Mouse (Mus musculus): ENCODE measurements around the gene Coro1c. TPM values are rescaled to one million over a fixed set of nuclear protein-coding genes. Genes with fewer than 3 reads are reported as not detected.

The Coro1c gene
- polyA plus RNA-seq, 1 experiment, result 132 TPM

GRCm38 (mm10) chr5:113840443-113840842, 68.1 kb downstream of the Coro1c start:
- no peaks in the 10 kb centered on the region for H3K27me3 ChIP-seq (replicated peaks)
- H3K9me3 ChIP-seq, result no peaks in the 10 kb centered on the region
- peaks cover 67% of the 10 kb centered on the region for H3K4me1 ChIP-seq
- TF ChIP-seq FLI1 (IDR thresholded peaks at IDR 0.05; ENCODE audit: low read length), result no peak
- no peak for TF ChIP-seq GATA1 (IDR thresholded peaks at IDR 0.05; ENCODE audit: borderline replicate concordance, low read length)
- H3K36me3 ChIP-seq (replicated peaks; ENCODE audit: low read length), result peaks cover 63% of the 10 kb centered on the region
- no peak overlapping the region for H3K4me3 ChIP-seq (replicated peaks)

- Histone ChIP-seq H3K27me3 (replicated peaks) (peaks cover 3% of the 10 kb centered on the region), H3K36me3 (replicated peaks; ENCODE audit: low read length) (peaks cover 29% of the 10 kb centered on the region), H3K9me3 (no peaks in the 10 kb centered on the region), H3K4me1 (peaks cover 58% of the 10 kb centered on the region), H3K4me3 (replicated peaks) (no peak overlapping the region)
- TF ChIP-seq FLI1 (IDR thresholded peaks at IDR 0.05; ENCODE audit: low read length) (no peak), GATA1 (IDR thresholded peaks at IDR 0.05; ENCODE audit: borderline replicate concordance, low read length) (no peak)
Observed at GRCm38 (mm10) chr5:113836961-113837360, 71.6 kb downstream of the Coro1c start.

- H3K27me3 ChIP-seq (replicated peaks), result peaks cover 7% of the 10 kb centered on the region
- no peak overlapping the region for H3K4me3 ChIP-seq (replicated peaks)
- peaks cover 58% of the 10 kb centered on the region for H3K4me1 ChIP-seq
- TF ChIP-seq GATA1 (IDR thresholded peaks at IDR 0.05; ENCODE audit: borderline replicate concordance, low read length) (no peak), FLI1 (IDR thresholded peaks at IDR 0.05; ENCODE audit: low read length) (no peak)
- no peaks in the 10 kb centered on the region for H3K9me3 ChIP-seq
- peaks cover 3% of the 10 kb centered on the region for H3K36me3 ChIP-seq (replicated peaks; ENCODE audit: low read length)
Observed at GRCm38 (mm10) chr5:113833316-113833947, 75.1 kb downstream of the Coro1c start.

GRCm38 (mm10) chr5:113832490-113832901, 76.1 kb downstream of the Coro1c start, which contains the start of gene Selplg:
Gene Selplg, minus strand, starts transcription at chr5:113832644.
- Histone ChIP-seq H3K36me3 (replicated peaks; ENCODE audit: low read length) (no peaks in the 10 kb centered on the region), H3K9me3 (no peaks in the 10 kb centered on the region), H3K4me3 (replicated peaks) (no peak within 1 kb of the TSS), H3K27me3 (replicated peaks) (peaks cover 9% of the 10 kb centered on the region), H3K4me1 (peaks cover 62% of the 10 kb centered on the region)
- no peak for TF ChIP-seq GATA1 (IDR thresholded peaks at IDR 0.05; ENCODE audit: borderline replicate concordance, low read length)
- TF ChIP-seq FLI1 (IDR thresholded peaks at IDR 0.05; ENCODE audit: low read length), result no peak

- no peaks in the 10 kb centered on the region for H3K9me3 ChIP-seq
- peaks cover 60% of the 10 kb centered on the region for H3K4me1 ChIP-seq
- no peaks in the 10 kb centered on the region for H3K36me3 ChIP-seq (replicated peaks; ENCODE audit: low read length)
- TF ChIP-seq FLI1 (IDR thresholded peaks at IDR 0.05; ENCODE audit: low read length) (no peak), GATA1 (IDR thresholded peaks at IDR 0.05; ENCODE audit: borderline replicate concordance, low read length) (no peak)
- no peak overlapping the region for H3K4me3 ChIP-seq (replicated peaks)
- H3K27me3 ChIP-seq (replicated peaks), result peaks cover 12% of the 10 kb centered on the region
Observed at GRCm38 (mm10) chr5:113831741-113832140, 76.8 kb downstream of the Coro1c start.

- peaks cover 61% of the 10 kb centered on the region for H3K4me1 ChIP-seq
- no peaks in the 10 kb centered on the region for H3K9me3 ChIP-seq
- no peak for TF ChIP-seq GATA1 (IDR thresholded peaks at IDR 0.05; ENCODE audit: borderline replicate concordance, low read length)
- TF ChIP-seq FLI1 (IDR thresholded peaks at IDR 0.05; ENCODE audit: low read length), result no peak
- peaks cover 21% of the 10 kb centered on the region for H3K27me3 ChIP-seq (replicated peaks)
- H3K4me3 ChIP-seq (replicated peaks), result peak overlapping the region; percentile 67
- H3K36me3 ChIP-seq (replicated peaks; ENCODE audit: low read length), result no peaks in the 10 kb centered on the region
Observed at GRCm38 (mm10) chr5:113830796-113831195, 77.8 kb downstream of the Coro1c start.

- H3K9me3 ChIP-seq, result no peaks in the 10 kb centered on the region
- H3K36me3 ChIP-seq (replicated peaks; ENCODE audit: low read length), result no peaks in the 10 kb centered on the region
- peaks cover 27% of the 10 kb centered on the region for H3K27me3 ChIP-seq (replicated peaks)
- H3K4me1 ChIP-seq, result peaks cover 66% of the 10 kb centered on the region
- no peak for TF ChIP-seq FLI1 (IDR thresholded peaks at IDR 0.05; ENCODE audit: low read length)
- TF ChIP-seq GATA1 (IDR thresholded peaks at IDR 0.05; ENCODE audit: borderline replicate concordance, low read length), result no peak
- peak overlapping the region; percentile 87 for H3K4me3 ChIP-seq (replicated peaks)
Observed at GRCm38 (mm10) chr5:113830292-113830643, 78.3 kb downstream of the Coro1c start.

GRCm38 (mm10) chr5:113829566-113830291, 78.8 kb downstream of the Coro1c start:
- TF ChIP-seq FLI1 (IDR thresholded peaks at IDR 0.05; ENCODE audit: low read length) (no peak), GATA1 (IDR thresholded peaks at IDR 0.05; ENCODE audit: borderline replicate concordance, low read length) (no peak)
- no peaks in the 10 kb centered on the region for H3K9me3 ChIP-seq
- H3K36me3 ChIP-seq (replicated peaks; ENCODE audit: low read length), result no peaks in the 10 kb centered on the region
- peak overlapping the region; percentile 87 for H3K4me3 ChIP-seq (replicated peaks)
- peaks cover 30% of the 10 kb centered on the region for H3K27me3 ChIP-seq (replicated peaks)
- peaks cover 66% of the 10 kb centered on the region for H3K4me1 ChIP-seq

GRCm38 (mm10) chr5:113828481-113828880, 80.1 kb downstream of the Coro1c start:
- peaks cover 69% of the 10 kb centered on the region for H3K4me1 ChIP-seq
- H3K27me3 ChIP-seq (replicated peaks), result peaks cover 36% of the 10 kb centered on the region
- H3K36me3 ChIP-seq (replicated peaks; ENCODE audit: low read length), result no peaks in the 10 kb centered on the region
- TF ChIP-seq FLI1 (IDR thresholded peaks at IDR 0.05; ENCODE audit: low read length) (no peak), GATA1 (IDR thresholded peaks at IDR 0.05; ENCODE audit: borderline replicate concordance, low read length) (no peak)
- no peaks in the 10 kb centered on the region for H3K9me3 ChIP-seq
- peak overlapping the region; percentile 67 for H3K4me3 ChIP-seq (replicated peaks)

- H3K4me3 ChIP-seq (replicated peaks), result peak overlapping the region; percentile 71
Observed at GRCm38 (mm10) chr5:113827991-113828411, 80.6 kb downstream of the Coro1c start.

More at GRCm38 (mm10) chr5:113827991-113828411, 80.6 kb downstream of the Coro1c start:
- Histone ChIP-seq H3K36me3 (replicated peaks; ENCODE audit: low read length) (no peaks in the 10 kb centered on the region), H3K9me3 (no peaks in the 10 kb centered on the region), H3K4me1 (peaks cover 65% of the 10 kb centered on the region), H3K27me3 (replicated peaks) (peaks cover 36% of the 10 kb centered on the region)
- TF ChIP-seq GATA1 (IDR thresholded peaks at IDR 0.05; ENCODE audit: borderline replicate concordance, low read length), result no peak
- no peak for TF ChIP-seq FLI1 (IDR thresholded peaks at IDR 0.05; ENCODE audit: low read length)

All from megakaryocyte, embryonic 14.5 days (primary cell).